Mouse (Mus musculus): ENCODE data around the gene Hoxa5. TPM values are rescaled to one million over a fixed set of nuclear protein-coding genes. Genes with fewer than 3 reads are reported as not detected.

Hoxa5 gene
- polyA plus RNA-seq, 1 experiment from 2014 or later = 11.0 TPM

DNA sequence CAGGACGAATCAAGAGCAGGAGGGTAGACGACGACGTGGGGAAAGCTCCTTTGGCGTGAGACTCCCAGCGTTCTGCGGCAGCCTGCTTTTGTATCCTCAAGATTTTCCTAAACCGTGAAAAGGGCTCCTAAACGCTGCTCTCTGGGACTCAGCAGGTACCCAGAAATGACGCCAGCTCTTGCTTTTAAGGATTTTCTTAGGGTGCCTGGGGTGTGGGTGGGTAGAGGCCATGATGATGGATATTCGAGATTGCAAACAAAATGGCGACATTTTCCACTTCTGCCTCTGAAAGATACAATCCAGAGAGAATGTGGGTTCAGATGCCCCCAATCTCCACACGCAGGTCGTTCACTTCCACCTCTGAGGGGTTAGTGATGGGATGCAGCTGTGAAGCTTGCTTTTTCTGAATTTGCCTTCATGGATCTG, 36.6 kb downstream of the Hoxa5 start:
- DNase-seq (ENCODE audit: low spot score) (peak; percentile 41), ATAC-seq (ENCODE audit: insufficient number of reproducible peaks, low FRiP score, low TSS enrichment, low read depth) (no peak)
- Histone ChIP-seq H3K4me1 (ENCODE audit: control insufficient read depth, insufficient read depth, low read length) (peaks cover 68% of the 10 kb centered on the region), H3K9me3 (ENCODE audit: control insufficient read depth, low read length) (no peaks in the 10 kb centered on the region), H3K27ac (replicated peaks; ENCODE audit: low read depth, low read length) (no peak overlapping the region), H3K4me3 (ENCODE audit: low read depth, low read length) (no peak overlapping the region), H3K36me3 (ENCODE audit: control insufficient read depth, insufficient read depth, low read length) (peaks cover 2% of the 10 kb centered on the region; the same call in 1 of the 2 replicates), H3K4me2 (ENCODE audit: low read depth, severe bottlenecking) (0 out of 2 replicates have a peak overlapping the region, but pooled peaks have one; percentile 4), H3K9ac (ENCODE audit: low read length) (0 out of 2 replicates have a peak overlapping the region, but pooled peaks have one; percentile 7), H3K27me3 (ENCODE audit: control insufficient read depth, insufficient read depth, low read length) (peaks cover 34% of the 10 kb centered on the region)
- 10% methylated on average over 14 of the region's 14 CpGs for WGBS

DNA sequence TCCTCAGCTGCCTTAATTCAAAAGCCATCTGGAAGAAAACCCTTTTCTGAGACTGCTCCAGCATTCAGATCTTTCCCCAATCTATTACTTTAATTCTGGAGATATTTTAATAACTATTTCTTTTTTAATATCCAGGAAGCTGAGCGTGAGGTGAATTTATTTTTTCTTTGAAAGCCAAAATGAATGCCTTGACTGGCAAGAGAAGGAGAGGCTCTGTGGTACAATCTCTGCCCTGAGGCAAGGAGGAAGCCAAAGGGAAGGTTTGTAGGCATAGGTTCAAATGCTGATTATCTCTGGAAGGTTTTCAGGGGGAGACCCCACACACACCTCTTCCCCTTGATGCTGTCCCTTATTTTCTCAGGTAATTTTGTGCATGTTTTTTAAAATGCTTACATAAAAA, 37.2 kb downstream of the Hoxa5 start:
- peak overlapping the region; percentile 14; the same call in 1 of the 2 replicates for H3K9ac ChIP-seq (ENCODE audit: low read length)
- ATAC-seq (ENCODE audit: insufficient number of reproducible peaks, low FRiP score, low TSS enrichment, low read depth) (no peak), DNase-seq (ENCODE audit: low spot score) (no peak)
- peaks cover 63% of the 10 kb centered on the region for H3K4me1 ChIP-seq (ENCODE audit: control insufficient read depth, insufficient read depth, low read length)
- H3K36me3 ChIP-seq (ENCODE audit: control insufficient read depth, insufficient read depth, low read length) = peaks cover 2% of the 10 kb centered on the region; the same call in 1 of the 2 replicates
- WGBS = 46% methylated on average over 1 of the region's 1 CpGs
- no peaks in the 10 kb centered on the region for H3K9me3 ChIP-seq (ENCODE audit: control insufficient read depth, low read length)
- H3K27me3 ChIP-seq (ENCODE audit: control insufficient read depth, insufficient read depth, low read length) = peaks cover 34% of the 10 kb centered on the region
- H3K4me2 ChIP-seq (ENCODE audit: low read depth, severe bottlenecking) = no peak overlapping the region
- no peak overlapping the region for H3K4me3 ChIP-seq (ENCODE audit: low read depth, low read length)
- no peak overlapping the region for H3K27ac ChIP-seq (replicated peaks; ENCODE audit: low read depth, low read length)

DNA sequence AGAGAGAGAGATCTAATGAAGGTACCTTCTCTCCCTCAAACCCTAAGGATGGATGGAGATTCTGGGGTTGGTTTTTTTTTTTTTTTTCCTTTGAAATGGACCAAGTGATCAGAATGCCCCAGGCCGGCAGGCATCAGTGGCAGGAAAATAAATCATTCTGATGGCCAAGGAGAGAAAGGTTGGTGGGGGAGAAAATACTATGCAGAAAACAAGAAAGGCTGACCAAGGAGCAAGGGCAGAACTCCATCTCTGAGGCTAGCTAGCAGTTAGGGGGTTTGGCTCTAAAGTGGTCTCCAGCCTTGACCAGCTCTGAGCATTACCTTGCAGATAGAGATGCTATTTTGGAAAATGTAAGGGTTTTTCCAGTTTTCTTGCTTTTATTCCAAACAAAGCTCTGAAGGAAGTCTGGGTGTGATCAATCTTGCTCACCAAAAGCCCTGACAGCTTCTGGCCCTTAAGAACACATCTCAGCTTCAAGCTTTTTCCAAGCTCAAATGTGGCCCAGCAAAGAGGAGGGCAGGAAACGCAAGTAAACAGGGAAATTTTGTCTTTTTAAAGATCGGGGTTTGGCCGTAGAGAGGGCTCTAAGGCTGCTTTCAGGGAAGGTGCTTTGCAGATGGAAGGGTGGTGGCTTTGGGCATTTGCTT, 37.8 kb downstream of the Hoxa5 start:
- peak overlapping the region; percentile 14; the same call in 1 of the 2 replicates for H3K9ac ChIP-seq (ENCODE audit: low read length)

DNA sequence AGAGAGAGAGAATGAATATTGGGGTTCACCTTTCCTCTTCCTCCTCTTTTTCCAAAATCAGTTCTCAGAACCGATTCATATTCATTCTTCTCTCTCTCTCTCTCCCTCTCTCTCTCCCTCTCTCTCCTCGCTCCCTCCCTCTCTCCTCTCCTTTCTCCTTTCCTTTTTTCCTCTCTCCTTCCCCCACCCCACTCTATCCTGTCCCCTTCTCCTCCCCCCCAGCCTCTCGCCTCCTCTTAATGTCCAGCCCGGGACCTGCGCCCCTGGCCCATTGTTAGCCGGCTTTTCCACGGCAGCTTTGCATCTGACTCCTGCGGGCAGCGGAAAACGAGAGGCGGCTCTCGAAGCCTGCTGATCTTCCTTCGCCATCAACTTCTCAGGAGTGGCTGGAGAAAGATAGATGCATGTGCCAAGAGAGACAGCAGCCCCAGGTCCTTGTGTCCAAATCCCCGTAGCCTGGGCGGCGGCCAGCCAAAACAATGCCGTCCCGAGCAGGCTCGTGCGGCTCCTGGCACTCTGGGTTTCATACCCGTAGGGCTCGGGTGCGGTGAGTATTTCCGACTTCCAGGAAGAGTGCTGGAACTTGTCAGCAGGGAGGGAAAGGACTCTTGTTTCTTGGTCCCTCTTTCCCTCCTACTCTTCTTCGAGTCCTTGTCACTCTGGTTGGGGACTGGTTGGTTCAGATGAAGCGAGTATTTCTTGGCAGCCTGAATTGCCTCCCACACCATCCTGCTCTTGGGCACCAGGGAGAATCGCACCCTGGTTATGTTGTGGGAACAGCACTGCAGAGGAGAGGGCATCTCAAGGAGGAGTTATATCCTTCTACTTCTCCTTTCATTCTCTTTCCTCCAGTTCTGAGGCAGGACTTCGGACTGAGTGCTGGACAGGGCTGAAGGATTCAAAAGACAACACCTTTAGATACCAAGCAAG, 38.7 kb downstream of the Hoxa5 start:
- H3K4me1 ChIP-seq (ENCODE audit: control insufficient read depth, insufficient read depth, low read length) = peaks cover 54% of the 10 kb centered on the region
- peak overlapping the region; percentile 69 for H3K4me2 ChIP-seq (ENCODE audit: low read depth, severe bottlenecking)
- ATAC-seq (ENCODE audit: insufficient number of reproducible peaks, low FRiP score, low TSS enrichment, low read depth) (no peak), DNase-seq (ENCODE audit: low spot score) (peak; percentile 69)
- H3K9me3 ChIP-seq (ENCODE audit: control insufficient read depth, low read length) = no peaks in the 10 kb centered on the region
- WGBS = 2% methylated on average over 28 of the region's 28 CpGs
- H3K27ac ChIP-seq (replicated peaks; ENCODE audit: low read depth, low read length) = no peak overlapping the region
- H3K9ac ChIP-seq (ENCODE audit: low read length) = peak overlapping the region; percentile 49; the same call in 1 of the 2 replicates
- 0 out of 2 replicates have a peak overlapping the region, but pooled peaks have one; percentile 26 for H3K4me3 ChIP-seq (ENCODE audit: low read depth, low read length)
- peaks cover 22% of the 10 kb centered on the region for H3K27me3 ChIP-seq (ENCODE audit: control insufficient read depth, insufficient read depth, low read length)
- H3K36me3 ChIP-seq (ENCODE audit: control insufficient read depth, insufficient read depth, low read length) = peaks cover 2% of the 10 kb centered on the region; the same call in 1 of the 2 replicates

More for the DNA sequence above, 37.8 kb downstream of the Hoxa5 start:
- Histone ChIP-seq H3K4me3 (ENCODE audit: low read depth, low read length) (no peak overlapping the region), H3K27ac (replicated peaks; ENCODE audit: low read depth, low read length) (no peak overlapping the region), H3K27me3 (ENCODE audit: control insufficient read depth, insufficient read depth, low read length) (peaks cover 29% of the 10 kb centered on the region), H3K4me2 (ENCODE audit: low read depth, severe bottlenecking) (peak overlapping the region; percentile 7; the same call in 1 of the 2 replicates), H3K9me3 (ENCODE audit: control insufficient read depth, low read length) (no peaks in the 10 kb centered on the region), H3K4me1 (ENCODE audit: control insufficient read depth, insufficient read depth, low read length) (peaks cover 57% of the 10 kb centered on the region), H3K36me3 (ENCODE audit: control insufficient read depth, insufficient read depth, low read length) (peaks cover 2% of the 10 kb centered on the region; the same call in 1 of the 2 replicates)
- ATAC-seq (ENCODE audit: insufficient number of reproducible peaks, low FRiP score, low TSS enrichment, low read depth) = no peak
- WGBS = 1% methylated on average over 4 of the region's 4 CpGs
- DNase-seq (ENCODE audit: low spot score) = peak; percentile 50

DNA sequence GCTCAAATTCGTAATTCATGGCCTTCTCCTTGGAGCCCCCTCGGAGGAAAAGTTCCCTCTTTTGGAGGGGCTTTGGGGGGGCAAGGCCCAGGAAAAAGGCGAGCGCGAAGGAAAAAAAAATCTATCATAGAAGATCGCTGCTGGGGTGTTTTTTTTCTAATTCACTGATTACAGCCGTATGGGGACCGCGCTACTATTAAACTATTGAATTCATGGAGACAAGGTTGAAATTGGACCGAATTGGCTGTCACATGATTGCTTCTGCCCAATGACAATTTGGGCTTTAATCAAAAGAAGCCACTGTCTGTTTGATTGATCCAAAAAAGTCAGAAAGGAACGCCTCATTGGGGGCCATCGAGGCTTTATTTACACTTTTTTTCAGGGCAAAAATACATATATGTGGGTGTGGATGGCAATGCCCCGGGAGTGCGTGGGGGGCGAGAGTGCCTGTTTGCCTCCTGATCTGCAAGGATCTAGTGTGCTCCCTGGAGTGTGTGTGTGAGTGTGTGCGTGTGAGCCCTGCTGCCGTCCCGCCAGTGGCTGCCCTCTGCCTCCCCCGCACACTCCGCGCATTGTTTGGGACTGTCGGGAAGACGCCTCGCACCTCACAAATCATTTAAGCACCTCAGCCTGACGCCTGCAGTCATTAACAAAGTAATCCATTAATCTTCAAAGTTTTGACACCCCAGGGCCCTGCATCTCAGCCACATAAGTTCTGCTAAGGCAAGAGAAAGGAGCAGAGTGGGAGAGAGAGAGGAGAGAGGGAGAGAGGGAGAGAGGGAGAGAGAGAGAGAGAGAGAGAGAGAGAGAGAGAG, 39.6 kb downstream of the Hoxa5 start, which contains the start of gene Hoxa2:
Gene Hoxa2 (minus strand): TSS at position 206 of the 815 bp plus-strand sequence.
- Histone ChIP-seq H3K9ac (ENCODE audit: low read length) (peak within 1 kb of the TSS; percentile 63), H3K4me3 (ENCODE audit: low read depth, low read length) (peak within 1 kb of the TSS; percentile 26)

DNA sequence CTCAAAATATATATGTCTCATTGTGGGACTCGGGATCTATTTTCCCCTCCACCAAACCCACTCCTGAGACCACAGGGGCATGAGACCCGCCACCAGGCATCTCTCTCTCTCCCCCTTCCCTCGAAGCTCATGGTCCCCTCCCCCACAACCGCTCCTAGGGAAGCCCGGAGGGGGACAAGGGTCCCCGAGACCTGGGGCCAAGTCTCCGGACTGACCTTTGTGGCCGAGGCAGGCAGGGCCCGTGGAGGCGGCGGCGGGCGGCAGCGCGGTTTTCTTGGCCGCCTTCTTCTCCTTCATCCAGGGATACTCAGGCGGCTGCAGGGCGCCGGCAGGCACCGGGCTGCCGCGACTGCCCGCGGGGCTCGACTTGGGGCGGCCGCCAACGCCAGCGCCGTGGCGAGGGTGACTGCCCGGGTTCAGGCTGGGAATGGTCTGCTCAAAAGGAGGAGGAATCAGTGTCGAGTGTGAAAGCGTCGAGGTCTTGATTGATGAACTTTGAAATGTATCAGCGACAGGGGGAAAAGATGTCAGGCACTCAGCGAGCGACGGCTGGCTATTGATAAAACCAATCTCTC, 40.2 kb downstream of the Hoxa5 start:
- no peaks in the 10 kb centered on the region for H3K36me3 ChIP-seq (ENCODE audit: control insufficient read depth, insufficient read depth, low read length)
- H3K9me3 ChIP-seq (ENCODE audit: control insufficient read depth, low read length) = no peaks in the 10 kb centered on the region
- no peak overlapping the region for H3K27ac ChIP-seq (replicated peaks; ENCODE audit: low read depth, low read length)
- peak; percentile 73 for DNase-seq (ENCODE audit: low spot score)
- H3K4me2 ChIP-seq (ENCODE audit: low read depth, severe bottlenecking) = peak overlapping the region; percentile 69
- H3K9ac ChIP-seq (ENCODE audit: low read length) = peak overlapping the region; percentile 63
- peak overlapping the region; percentile 26 for H3K4me3 ChIP-seq (ENCODE audit: low read depth, low read length)
- WGBS = under 1% methylated on average over 38 of the region's 39 CpGs
- H3K27me3 ChIP-seq (ENCODE audit: control insufficient read depth, insufficient read depth, low read length) = peaks cover 17% of the 10 kb centered on the region
- no peak for ATAC-seq (ENCODE audit: insufficient number of reproducible peaks, low FRiP score, low TSS enrichment, low read depth)
- peaks cover 59% of the 10 kb centered on the region for H3K4me1 ChIP-seq (ENCODE audit: control insufficient read depth, insufficient read depth, low read length)

More for the DNA sequence above, 39.6 kb downstream of the Hoxa5 start, which contains the start of gene Hoxa2:
- Histone ChIP-seq H3K9me3 (ENCODE audit: control insufficient read depth, low read length) (no peaks in the 10 kb centered on the region), H3K4me1 (ENCODE audit: control insufficient read depth, insufficient read depth, low read length) (peaks cover 54% of the 10 kb centered on the region), H3K27ac (replicated peaks; ENCODE audit: low read depth, low read length) (no peak within 1 kb of the TSS), H3K4me2 (ENCODE audit: low read depth, severe bottlenecking) (peak within 1 kb of the TSS; percentile 69), H3K27me3 (ENCODE audit: control insufficient read depth, insufficient read depth, low read length) (peaks cover 15% of the 10 kb centered on the region), H3K36me3 (ENCODE audit: control insufficient read depth, insufficient read depth, low read length) (no peaks in the 10 kb centered on the region)
- DNase-seq (ENCODE audit: low spot score) = peak; percentile 76
- no peak for ATAC-seq (ENCODE audit: insufficient number of reproducible peaks, low FRiP score, low TSS enrichment, low read depth)
- WGBS = under 1% methylated on average over 25 of the region's 25 CpGs

DNA sequence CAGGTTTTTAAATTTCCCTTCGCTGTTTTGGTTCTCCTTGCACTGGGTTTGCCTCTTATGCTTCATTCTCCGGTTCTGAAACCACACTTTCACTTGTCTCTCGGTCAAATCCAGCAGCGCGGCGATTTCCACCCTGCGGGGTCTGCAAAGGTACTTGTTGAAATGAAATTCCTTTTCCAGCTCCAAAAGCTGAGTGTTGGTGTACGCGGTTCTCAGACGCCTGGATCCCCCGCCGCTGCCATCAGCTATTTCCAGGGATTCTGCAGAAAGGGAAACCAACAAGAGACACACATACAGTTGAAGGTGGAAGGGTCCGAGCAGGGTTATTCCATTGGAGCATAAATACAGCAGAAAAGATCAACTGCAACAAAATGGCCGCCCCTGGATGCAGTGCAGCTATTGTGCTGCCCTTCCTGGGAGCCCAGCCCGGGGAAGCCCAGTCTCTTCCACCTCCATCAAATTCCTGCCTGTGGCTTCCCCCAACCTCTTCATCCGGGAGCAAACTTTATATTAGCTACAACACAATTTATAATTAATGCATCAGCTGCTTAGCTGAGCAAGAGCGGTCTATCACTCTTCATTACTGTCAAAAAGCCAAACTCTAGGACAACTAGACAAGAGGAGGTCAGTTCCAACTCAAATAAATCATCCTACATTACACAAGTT, 40.9 kb downstream of the Hoxa5 start:
- H3K36me3 ChIP-seq (ENCODE audit: control insufficient read depth, insufficient read depth, low read length) = no peaks in the 10 kb centered on the region
- H3K27ac ChIP-seq (replicated peaks; ENCODE audit: low read depth, low read length) = no peak overlapping the region
- peaks cover 18% of the 10 kb centered on the region for H3K27me3 ChIP-seq (ENCODE audit: control insufficient read depth, insufficient read depth, low read length)
- ATAC-seq (ENCODE audit: insufficient number of reproducible peaks, low FRiP score, low TSS enrichment, low read depth) = no peak
- H3K9me3 ChIP-seq (ENCODE audit: control insufficient read depth, low read length) = no peaks in the 10 kb centered on the region
- H3K9ac ChIP-seq (ENCODE audit: low read length) = peak overlapping the region; percentile 3; the same call in 1 of the 2 replicates
- WGBS = 3% methylated on average over 17 of the region's 17 CpGs
- peak overlapping the region; percentile 26 for H3K4me3 ChIP-seq (ENCODE audit: low read depth, low read length)
- H3K4me2 ChIP-seq (ENCODE audit: low read depth, severe bottlenecking) = peak overlapping the region; percentile 69
- peaks cover 62% of the 10 kb centered on the region for H3K4me1 ChIP-seq (ENCODE audit: control insufficient read depth, insufficient read depth, low read length)
- peak; percentile 78 for DNase-seq (ENCODE audit: low spot score)
